Mouse (Mus musculus) 3134 (cell line): ENCODE data around the gene Cryga.
A peak's percentile ranks its signal among the peaks of the same experiment; 100 is the strongest.

Experiments
- DNase-seq: peaks from one replicate; pipeline ENCODE4 v3.0.0-alpha.2; 2011; ENCODE audit warnings: low spot score; ENCODE audit not compliant: insufficient read length; ENCODE audit errors: extremely low read depth

Gene Cryga

DNA sequence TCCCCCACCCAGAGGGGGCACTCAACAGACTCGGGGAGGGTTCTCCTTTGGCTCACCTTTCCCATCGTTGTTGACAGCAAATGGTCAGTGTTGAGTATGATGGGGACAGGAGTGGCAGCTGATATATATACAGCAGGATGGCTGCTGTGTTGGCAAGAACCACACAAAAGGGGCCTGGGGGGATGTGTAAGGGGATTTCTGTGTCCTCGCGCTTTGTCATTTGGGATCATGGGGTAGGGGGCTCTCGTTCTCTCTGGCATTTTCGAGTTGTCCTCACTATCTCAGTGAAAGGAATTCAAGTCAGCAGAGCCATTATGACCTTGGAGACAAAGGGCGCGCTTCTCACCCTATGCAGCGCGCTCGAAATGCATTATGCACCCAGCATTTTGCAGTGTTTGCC is at the start of gene Cryga:
Gene Cryga, minus strand, starts transcription at position 101 of the 400 bp plus-strand sequence.
- no peak for DNase-seq

DNA sequence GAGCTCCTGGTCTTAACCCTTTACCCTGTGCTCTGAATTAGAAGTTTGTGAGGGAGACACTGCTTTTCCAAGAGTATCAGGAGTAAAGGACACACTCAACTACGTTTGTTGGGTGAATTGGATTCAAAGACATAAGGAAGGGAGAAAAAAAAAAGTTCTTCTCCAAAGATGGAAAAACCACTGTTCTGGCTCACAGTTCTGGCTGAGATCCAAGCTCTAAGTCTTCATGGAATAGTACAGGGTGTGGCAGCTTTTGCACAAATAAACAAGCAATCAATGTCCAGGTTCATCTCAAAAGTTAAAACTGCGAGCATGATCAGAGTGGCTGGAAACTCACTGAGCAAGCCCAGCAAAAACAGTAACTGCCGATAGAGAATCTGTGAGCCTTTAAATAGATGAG is 44.8 kb upstream of the Cryga start:
- peak; percentile 9 for DNase-seq

- DNase-seq: no peak
Observed at GRCm38 (mm10) chr1:65147326-65147725, 44.2 kb upstream of the Cryga start.

DNA sequence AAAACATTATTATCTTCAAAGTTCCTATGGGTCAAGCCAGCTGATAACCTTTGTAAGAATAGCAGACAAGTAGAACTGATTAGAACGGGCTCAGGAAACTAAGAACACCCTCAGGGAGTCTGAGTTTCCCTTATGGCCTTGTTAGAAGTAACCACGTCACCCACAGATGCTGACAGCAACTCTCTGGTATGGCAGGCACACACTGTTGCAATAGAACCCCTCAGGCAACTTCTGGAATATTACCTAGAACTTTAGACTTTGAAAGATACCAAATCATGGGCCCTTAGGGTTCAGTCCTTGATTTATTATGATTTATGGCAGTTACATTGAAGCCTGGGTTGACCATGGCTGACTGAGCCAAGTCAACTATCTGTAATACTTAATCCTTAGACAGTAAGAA is 43.4 kb upstream of the Cryga start:
- no peak for DNase-seq

DNA sequence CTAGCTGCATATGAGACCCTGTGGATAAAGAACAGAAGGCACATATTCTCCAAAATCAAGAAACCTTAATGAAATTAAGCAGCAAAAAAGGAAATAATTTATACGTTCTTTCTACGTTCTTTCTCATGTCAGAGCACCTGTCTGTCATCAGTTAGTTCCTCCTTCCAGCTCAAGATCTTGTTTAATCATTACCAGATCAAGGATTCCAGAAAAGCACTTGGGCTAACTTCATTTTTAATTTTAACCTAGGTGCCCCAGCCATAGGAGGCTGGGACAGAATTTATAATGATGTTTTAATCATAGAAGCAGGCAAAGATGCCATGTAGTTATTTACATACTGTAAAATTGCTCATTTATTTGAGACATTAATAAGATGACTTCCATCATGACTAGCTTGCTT is 41.6 kb upstream of the Cryga start:
- no peak for DNase-seq

- DNase-seq: no peak
Observed at GRCm38 (mm10) chr1:65137560-65137959, 34.4 kb upstream of the Cryga start.

DNA sequence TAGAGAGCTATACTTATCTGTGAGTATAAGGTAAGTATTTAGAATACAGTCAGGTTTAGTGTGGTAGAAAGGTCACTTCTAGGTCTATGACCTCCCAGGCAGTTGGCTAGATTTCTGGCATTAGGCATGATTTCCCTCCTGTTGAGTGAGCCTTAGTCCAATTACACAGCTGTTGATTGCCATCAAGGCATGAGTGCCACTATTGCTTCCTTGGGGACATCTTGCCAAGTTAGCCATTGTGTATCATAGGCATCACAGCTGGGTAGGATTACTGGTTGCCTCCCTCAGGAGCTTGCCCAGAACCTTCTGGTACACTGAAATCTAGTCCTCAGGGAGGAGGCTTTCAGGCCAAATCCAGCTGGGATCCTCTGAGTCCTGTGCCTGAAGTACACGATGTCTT is 29.7 kb upstream of the Cryga start:
- DNase-seq: no peak

- no peak for DNase-seq
Observed at GRCm38 (mm10) chr1:65131671-65132070, 28.5 kb upstream of the Cryga start.

DNA sequence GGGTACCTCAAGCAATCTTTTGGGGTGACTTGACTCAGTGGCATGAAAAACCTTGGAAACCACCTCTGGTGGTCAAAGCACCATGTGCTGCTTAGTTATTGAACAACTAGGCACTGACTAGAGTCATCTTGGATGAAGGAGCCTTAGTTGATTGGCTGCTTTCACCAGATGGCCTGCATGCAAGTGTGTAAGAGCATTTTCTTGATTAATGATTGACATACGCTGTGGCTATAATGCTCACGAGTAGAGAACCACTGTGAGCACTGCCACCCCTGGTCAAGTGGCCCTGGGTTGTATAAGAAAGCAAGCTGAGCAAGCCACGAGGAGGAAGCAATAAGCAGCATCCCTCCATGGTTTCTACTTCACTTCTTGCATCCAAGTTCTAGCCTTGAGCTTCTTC is 27.1 kb upstream of the Cryga start:
- DNase-seq: no peak

GRCm38 (mm10) chr1:65129634-65130180 is 26.5 kb upstream of the Cryga start:
- no peak for DNase-seq

DNA sequence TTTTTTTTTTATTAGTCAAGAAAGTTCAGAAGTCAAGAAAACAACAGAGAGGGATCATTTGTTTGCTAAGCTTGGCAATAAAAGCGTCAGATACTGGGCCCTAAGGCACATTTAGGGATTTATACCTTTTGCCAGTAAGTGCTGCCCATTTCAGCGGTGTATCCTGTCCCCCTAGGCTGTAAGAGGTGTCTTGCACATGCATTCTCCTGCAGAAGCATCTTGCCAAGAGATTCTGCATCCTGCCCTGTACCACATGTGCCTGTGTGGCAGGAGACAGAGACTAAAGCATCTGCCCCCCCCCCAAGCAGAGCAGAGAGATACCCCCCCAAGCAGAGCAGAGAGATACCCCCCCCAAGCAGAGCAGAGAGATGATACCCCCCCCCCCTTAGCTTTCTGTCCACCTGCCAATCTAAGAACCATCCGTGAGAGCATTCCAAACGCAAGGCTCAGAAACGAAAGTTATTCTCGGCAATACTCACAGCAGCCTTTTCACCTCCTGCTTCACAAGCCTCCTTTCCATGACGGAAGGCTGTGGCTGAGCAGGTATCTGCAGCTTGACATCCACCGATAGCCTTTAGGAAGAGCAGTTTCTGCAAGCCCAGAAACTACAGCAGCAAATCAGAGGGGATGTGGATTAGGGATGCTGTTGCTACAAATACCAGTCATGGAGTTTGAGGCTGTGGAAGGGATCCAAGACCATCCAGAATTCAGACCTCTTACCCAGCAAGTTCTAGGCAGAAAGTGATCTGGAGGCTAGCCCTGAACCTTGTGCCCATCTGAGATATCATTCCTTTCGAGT is 19.6 kb upstream of the Cryga start, which contains the start of gene D630023F18Rik:
Gene D630023F18Rik, minus strand, starts transcription at position 641 of the 799 bp plus-strand sequence.
- DNase-seq: no peak

- DNase-seq: no peak
Observed at GRCm38 (mm10) chr1:65119438-65119837, 16.3 kb upstream of the Cryga start, which contains the start of gene Gm28845. Gene Gm28845, minus strand, starts transcription at chr1:65119558.

GRCm38 (mm10) chr1:65118150-65118913 is 15.2 kb upstream of the Cryga start:
- DNase-seq: no peak

GRCm38 (mm10) chr1:65113536-65114172 is 10.5 kb upstream of the Cryga start:
- DNase-seq: peak; percentile 57

DNA sequence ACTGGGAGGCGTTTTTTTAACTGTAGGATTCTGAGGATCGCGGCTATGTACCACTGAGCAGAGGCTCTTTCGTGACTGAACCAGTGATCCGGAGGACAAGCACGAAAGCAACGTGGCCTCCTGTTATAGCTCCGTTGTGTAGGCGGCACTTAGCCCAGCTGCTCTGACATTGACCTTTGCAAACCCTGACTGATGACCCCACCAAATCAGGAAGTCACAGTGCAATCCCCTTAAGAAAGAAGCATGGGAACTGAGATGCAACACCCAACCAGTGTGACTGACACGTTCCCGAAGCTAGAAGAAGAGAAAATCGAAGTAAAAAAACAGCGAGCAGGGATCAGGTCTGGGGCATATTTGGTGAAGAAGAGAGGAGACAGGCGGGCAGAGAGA is 9.6 kb upstream of the Cryga start:
- DNase-seq: peak; percentile 56

GRCm38 (mm10) chr1:65112031-65112806 is 9.0 kb upstream of the Cryga start:
- DNase-seq: peak; percentile 25

GRCm38 (mm10) chr1:65109756-65110435 is 6.7 kb upstream of the Cryga start:
- no peak for DNase-seq

- no peak for DNase-seq
Observed at GRCm38 (mm10) chr1:65109196-65109595, 6.0 kb upstream of the Cryga start.

- no peak for DNase-seq
Observed at GRCm38 (mm10) chr1:65107654-65108279, 4.6 kb upstream of the Cryga start.
